Mouse (Mus musculus): ENCODE data around the gene Olfr638. TPM values are rescaled to one million over a fixed set of nuclear protein-coding genes. Genes with fewer than 3 reads are reported as not detected.
"Not testable (repeated sequence)": the region's sequence is repeated elsewhere in the genome, so short reads cannot be mapped to it uniquely, and the experiment has no call there.

Gene Olfr638
- 0.18 TPM in 1 of 2 replicates, not detected in the other for polyA plus RNA-seq (2016; fragmentation: Nextera tagmentation; extraction: Ambion mirVana)

GRCm38 (mm10) chr7:103998446-103998845 is at the start of gene Olfr638:
TSS of gene Olfr638 (plus strand) at chr7:103998746.
- no peak within 1 kb of the TSS for H3K4me3 ChIP-seq
- no peak within 1 kb of the TSS for H3K4me2 ChIP-seq
- no peaks in the 10 kb centered on the region for H3K9me3 ChIP-seq (replicated peaks)
- no peaks in the 10 kb centered on the region for H3K27me3 ChIP-seq (replicated peaks)
- H3K27ac ChIP-seq (ENCODE audit: poor library complexity, severe bottlenecking): no peak within 1 kb of the TSS
- H3K36me3 ChIP-seq: no peaks in the 10 kb centered on the region
- ATAC-seq (ENCODE audit: insufficient number of reproducible peaks, low FRiP score): no peak
- no peak within 1 kb of the TSS for H3K9ac ChIP-seq
- H3K4me1 ChIP-seq (replicated peaks): no peaks in the 10 kb centered on the region

DNA sequence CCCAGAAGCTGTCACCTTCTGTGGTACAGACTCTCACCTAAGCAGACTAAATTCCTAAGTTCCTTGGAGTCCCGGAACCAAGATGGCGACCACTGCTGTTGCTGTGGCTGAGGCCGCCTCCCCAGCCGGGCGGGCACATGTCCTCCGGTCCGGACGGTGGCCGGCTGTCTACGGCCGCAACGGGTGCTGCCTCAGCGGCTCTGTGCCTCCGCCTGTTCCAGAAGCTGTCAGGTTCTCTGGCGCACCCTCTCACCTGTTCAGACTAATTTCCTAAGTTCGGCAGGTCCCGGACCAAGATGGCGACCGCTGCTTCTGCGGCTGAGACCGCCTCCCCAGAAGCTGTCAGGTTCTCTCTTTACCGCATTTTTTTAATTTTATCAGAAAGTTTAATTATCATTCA is 31.7 kb upstream of the Olfr638 start:
- not testable (repeated sequence) for H3K4me2 ChIP-seq; H3K4me3 ChIP-seq; H3K27ac ChIP-seq (ENCODE audit: poor library complexity, severe bottlenecking); H3K9ac ChIP-seq; H3K36me3 ChIP-seq; H3K9me3 ChIP-seq (replicated peaks); H3K27me3 ChIP-seq (replicated peaks); H3K4me1 ChIP-seq (replicated peaks); ATAC-seq (ENCODE audit: insufficient number of reproducible peaks, low FRiP score)
- WGBS: 88% methylated on average over 22 of the region's 22 CpGs

DNA sequence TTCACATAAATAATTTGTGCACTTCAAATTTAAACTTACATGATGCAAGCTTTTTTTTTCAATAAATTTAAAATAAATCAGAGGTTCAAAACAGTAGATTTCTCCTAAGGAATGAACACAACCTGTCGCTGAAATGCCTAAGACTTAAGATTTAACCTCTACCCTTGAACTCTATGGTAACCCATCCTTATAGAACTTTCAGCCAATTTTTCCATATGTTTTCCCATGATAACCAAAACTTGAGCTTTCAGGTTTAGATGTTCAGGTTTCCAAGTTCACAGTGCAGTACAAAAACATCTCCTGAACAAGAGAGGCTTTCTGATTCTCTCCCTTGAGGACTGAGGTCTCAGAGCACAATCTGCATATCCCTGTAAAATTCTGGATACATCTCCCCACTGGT is 27.7 kb upstream of the Olfr638 start, which contains the start of gene Olfr635:
Gene Olfr635, plus strand, starts transcription at position 301 of the 400 bp plus-strand sequence.
- H3K4me2 ChIP-seq: no peak within 1 kb of the TSS
- WGBS: 76% methylated on average over 1 of the region's 1 CpGs
- no peaks in the 10 kb centered on the region for H3K9me3 ChIP-seq (replicated peaks)
- no peak within 1 kb of the TSS for H3K27ac ChIP-seq (ENCODE audit: poor library complexity, severe bottlenecking)
- no peaks in the 10 kb centered on the region for H3K4me1 ChIP-seq (replicated peaks)
- ATAC-seq (ENCODE audit: insufficient number of reproducible peaks, low FRiP score): no peak
- H3K4me3 ChIP-seq: no peak within 1 kb of the TSS
- H3K27me3 ChIP-seq (replicated peaks): no peaks in the 10 kb centered on the region
- H3K9ac ChIP-seq: no peak within 1 kb of the TSS
- no peaks in the 10 kb centered on the region for H3K36me3 ChIP-seq

DNA sequence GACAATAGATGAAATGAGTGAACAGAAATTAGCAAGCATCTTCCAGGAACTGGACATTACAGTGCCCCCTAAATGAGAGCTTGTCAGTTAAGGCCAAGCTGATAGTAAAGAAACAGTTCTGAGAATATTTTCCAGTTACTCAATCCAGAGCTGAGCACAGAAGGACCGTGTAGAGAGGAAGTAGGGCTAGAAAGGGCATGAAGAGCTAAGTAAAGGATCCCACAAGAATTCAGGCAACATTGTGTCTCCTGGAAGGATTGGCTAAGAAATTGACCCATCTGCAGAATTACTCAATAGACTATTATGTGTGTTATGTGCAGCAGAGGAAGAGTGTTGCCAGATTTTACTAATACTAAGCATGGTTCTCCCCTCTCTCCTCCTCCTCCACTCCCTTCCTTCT is 26.8 kb upstream of the Olfr638 start:
- Histone ChIP-seq H3K9ac (no peak overlapping the region), H3K27me3 (replicated peaks) (no peaks in the 10 kb centered on the region), H3K36me3 (no peaks in the 10 kb centered on the region), H3K27ac (ENCODE audit: poor library complexity, severe bottlenecking) (no peak overlapping the region), H3K9me3 (replicated peaks) (0 out of 2 replicates have a peak, but pooled peaks cover 3% of the 10 kb centered on the region), H3K4me2 (no peak overlapping the region), H3K4me1 (replicated peaks) (no peaks in the 10 kb centered on the region), H3K4me3 (no peak overlapping the region)
- no peak for ATAC-seq (ENCODE audit: insufficient number of reproducible peaks, low FRiP score)
- 45% methylated on average over 1 of the region's 1 CpGs for WGBS

DNA sequence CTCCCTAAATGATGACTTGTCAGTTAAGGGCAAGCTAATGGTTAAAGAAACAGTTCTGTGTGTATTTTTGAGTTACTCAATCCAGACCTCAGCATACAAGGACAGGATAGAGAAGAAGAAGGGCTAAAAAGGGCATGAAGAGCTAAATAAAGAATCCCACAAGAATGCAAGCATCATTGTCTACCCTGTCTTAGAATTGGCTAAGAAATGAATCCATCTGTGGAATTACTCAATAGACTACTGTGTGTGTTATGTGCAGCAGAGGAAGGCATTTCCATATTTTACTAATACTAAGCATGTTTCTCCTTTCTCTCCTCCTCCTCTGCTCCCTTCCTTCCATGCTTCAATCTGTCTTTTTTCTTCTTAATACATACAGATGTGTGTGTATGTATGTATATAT is 578 bp downstream of the Olfr638 start:
- H3K4me2 ChIP-seq: no peak overlapping the region
- ATAC-seq (ENCODE audit: insufficient number of reproducible peaks, low FRiP score): no peak
- no peaks in the 10 kb centered on the region for H3K27me3 ChIP-seq (replicated peaks)

GRCm38 (mm10) chr7:104017203-104017602 is 18.7 kb downstream of the Olfr638 start, which contains the start of gene Olfr639:
TSS of gene Olfr639 (minus strand) at chr7:104017303.
- no peak within 1 kb of the TSS for H3K4me2 ChIP-seq
- ATAC-seq (ENCODE audit: insufficient number of reproducible peaks, low FRiP score): no peak
- no peaks in the 10 kb centered on the region for H3K36me3 ChIP-seq
- H3K9ac ChIP-seq: no peak within 1 kb of the TSS
- no peak within 1 kb of the TSS for H3K27ac ChIP-seq (ENCODE audit: poor library complexity, severe bottlenecking)
- 0 out of 2 replicates have a peak, but pooled peaks cover 5% of the 10 kb centered on the region for H3K9me3 ChIP-seq (replicated peaks)
- H3K27me3 ChIP-seq (replicated peaks): no peaks in the 10 kb centered on the region
- no peak within 1 kb of the TSS for H3K4me3 ChIP-seq
- no peaks in the 10 kb centered on the region for H3K4me1 ChIP-seq (replicated peaks)

More for the DNA sequence above, 578 bp downstream of the Olfr638 start:
- no peaks in the 10 kb centered on the region for H3K36me3 ChIP-seq
- no peaks in the 10 kb centered on the region for H3K4me1 ChIP-seq (replicated peaks)
- H3K4me3 ChIP-seq: no peak overlapping the region
- H3K9ac ChIP-seq: no peak overlapping the region
- H3K27ac ChIP-seq (ENCODE audit: poor library complexity, severe bottlenecking): no peak overlapping the region
- H3K9me3 ChIP-seq (replicated peaks): no peaks in the 10 kb centered on the region

DNA sequence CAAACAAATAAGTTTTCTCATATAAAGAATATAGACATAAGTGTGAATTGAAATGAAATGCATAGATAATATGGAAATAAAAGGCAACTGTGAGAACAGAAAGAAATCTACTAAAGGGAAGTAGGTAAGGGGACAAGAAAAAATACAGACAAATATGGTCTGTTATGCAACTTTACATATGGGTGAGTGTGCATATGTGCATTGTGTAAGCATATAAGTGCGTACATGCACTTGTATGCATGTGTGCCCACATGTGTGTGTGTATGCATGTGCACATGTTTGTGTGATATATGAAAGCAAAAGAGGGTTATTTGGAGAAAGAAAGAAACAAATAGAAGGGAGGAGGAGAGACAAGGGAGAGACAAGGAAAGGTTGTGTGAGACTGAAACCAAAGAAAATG is 20.4 kb downstream of the Olfr638 start:
- no peaks in the 10 kb centered on the region for H3K27me3 ChIP-seq (replicated peaks)
- no peak for ATAC-seq (ENCODE audit: insufficient number of reproducible peaks, low FRiP score)
- H3K9me3 ChIP-seq (replicated peaks): 0 out of 2 replicates have a peak, but pooled peaks cover 5% of the 10 kb centered on the region
- WGBS: 73% methylated on average over 1 of the region's 1 CpGs
- H3K36me3 ChIP-seq: no peaks in the 10 kb centered on the region
- H3K27ac ChIP-seq (ENCODE audit: poor library complexity, severe bottlenecking): no peak overlapping the region
- no peak overlapping the region for H3K4me3 ChIP-seq
- H3K9ac ChIP-seq: no peak overlapping the region
- H3K4me2 ChIP-seq: no peak overlapping the region
- H3K4me1 ChIP-seq (replicated peaks): no peaks in the 10 kb centered on the region

DNA sequence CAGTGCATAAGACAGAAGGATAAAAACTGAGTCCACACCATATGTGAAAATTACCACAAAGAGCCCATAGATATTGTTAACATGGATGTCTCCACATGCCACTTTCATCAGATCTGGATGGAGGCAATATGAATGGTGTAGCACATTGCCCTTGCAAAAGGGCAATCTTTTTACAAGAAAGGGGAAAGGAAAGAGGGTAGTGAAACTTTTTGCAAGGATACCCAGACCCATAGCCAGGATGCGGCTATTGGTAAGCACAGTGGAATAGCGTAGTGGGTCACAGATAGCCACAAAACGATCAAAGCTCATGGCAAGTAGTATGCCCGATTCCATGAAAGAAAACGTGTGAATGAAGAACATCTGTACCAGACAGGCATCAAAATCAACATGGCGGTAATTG is 23.1 kb downstream of the Olfr638 start:
- WGBS: 88% methylated on average over 6 of the region's 6 CpGs
- no peak for ATAC-seq (ENCODE audit: insufficient number of reproducible peaks, low FRiP score)
- H3K27ac ChIP-seq (ENCODE audit: poor library complexity, severe bottlenecking): no peak overlapping the region
- no peaks in the 10 kb centered on the region for H3K27me3 ChIP-seq (replicated peaks)
- H3K4me3 ChIP-seq: no peak overlapping the region
- H3K9me3 ChIP-seq (replicated peaks): 0 out of 2 replicates have a peak, but pooled peaks cover 5% of the 10 kb centered on the region
- H3K9ac ChIP-seq: no peak overlapping the region
- H3K4me1 ChIP-seq (replicated peaks): no peaks in the 10 kb centered on the region
- H3K36me3 ChIP-seq: no peaks in the 10 kb centered on the region
- no peak overlapping the region for H3K4me2 ChIP-seq

GRCm38 (mm10) chr7:104025473-104025872 is 26.9 kb downstream of the Olfr638 start, which contains the start of gene Olfr640:
TSS of gene Olfr640 (minus strand) at chr7:104025573.
- Histone ChIP-seq H3K9ac (no peak within 1 kb of the TSS), H3K27ac (ENCODE audit: poor library complexity, severe bottlenecking) (no peak within 1 kb of the TSS), H3K9me3 (replicated peaks) (0 out of 2 replicates have a peak, but pooled peaks cover 5% of the 10 kb centered on the region), H3K4me1 (replicated peaks) (no peaks in the 10 kb centered on the region), H3K4me2 (no peak within 1 kb of the TSS), H3K36me3 (no peaks in the 10 kb centered on the region), H3K4me3 (no peak within 1 kb of the TSS), H3K27me3 (replicated peaks) (no peaks in the 10 kb centered on the region)
- WGBS: 68% methylated on average over 6 of the region's 6 CpGs
- ATAC-seq (ENCODE audit: insufficient number of reproducible peaks, low FRiP score): no peak

- H3K36me3 ChIP-seq: no peaks in the 10 kb centered on the region
- no peak overlapping the region for H3K9ac ChIP-seq
- WGBS: 70% methylated on average over 3 of the region's 3 CpGs
- no peak overlapping the region for H3K27ac ChIP-seq (ENCODE audit: poor library complexity, severe bottlenecking)
- 0 out of 2 replicates have a peak, but pooled peaks cover under 1% of the 10 kb centered on the region for H3K9me3 ChIP-seq (replicated peaks)
- H3K4me2 ChIP-seq: no peak overlapping the region
- no peaks in the 10 kb centered on the region for H3K27me3 ChIP-seq (replicated peaks)
- no peak overlapping the region for H3K4me3 ChIP-seq
- no peak for ATAC-seq (ENCODE audit: insufficient number of reproducible peaks, low FRiP score)
- no peaks in the 10 kb centered on the region for H3K4me1 ChIP-seq (replicated peaks)
Measured at GRCm38 (mm10) chr7:104026978-104027377, 28.4 kb downstream of the Olfr638 start.

DNA sequence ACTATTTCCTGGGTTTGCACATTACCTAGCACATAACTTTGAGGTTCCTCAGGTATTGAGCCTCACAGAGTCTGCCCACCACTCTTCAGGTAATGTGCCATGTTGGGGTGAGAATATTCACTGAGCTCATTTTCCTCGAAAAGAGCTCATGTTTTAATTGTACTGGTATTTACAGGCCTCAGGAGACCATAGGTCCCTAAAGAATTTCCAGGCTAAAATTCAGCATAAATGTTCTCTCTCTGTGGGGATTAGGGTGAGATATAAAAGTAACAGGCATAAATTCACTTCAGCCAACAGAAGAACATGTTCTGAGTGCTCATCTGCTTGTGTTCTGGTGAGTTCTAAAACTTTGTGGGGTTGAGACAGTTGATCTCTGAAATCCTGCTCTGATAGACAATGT is 36.6 kb downstream of the Olfr638 start, which contains the start of gene Olfr641:
Gene Olfr641, plus strand, starts transcription at position 301 of the 400 bp plus-strand sequence.
- no peaks in the 10 kb centered on the region for H3K27me3 ChIP-seq (replicated peaks)

GRCm38 (mm10) chr7:104050745-104051144 is 52.2 kb downstream of the Olfr638 start:
- 79% methylated on average over 4 of the region's 4 CpGs for WGBS
- 0 out of 2 replicates have a peak, but pooled peaks cover under 1% of the 10 kb centered on the region for H3K9me3 ChIP-seq (replicated peaks)
- no peak overlapping the region for H3K27ac ChIP-seq (ENCODE audit: poor library complexity, severe bottlenecking)
- no peaks in the 10 kb centered on the region for H3K27me3 ChIP-seq (replicated peaks)
- H3K9ac ChIP-seq: no peak overlapping the region
- no peaks in the 10 kb centered on the region for H3K36me3 ChIP-seq
- ATAC-seq (ENCODE audit: insufficient number of reproducible peaks, low FRiP score): no peak
- no peak overlapping the region for H3K4me3 ChIP-seq
- H3K4me2 ChIP-seq: no peak overlapping the region
- no peaks in the 10 kb centered on the region for H3K4me1 ChIP-seq (replicated peaks)

More for the DNA sequence above, 36.6 kb downstream of the Olfr638 start, which contains the start of gene Olfr641:
- no peaks in the 10 kb centered on the region for H3K4me1 ChIP-seq (replicated peaks)
- H3K27ac ChIP-seq (ENCODE audit: poor library complexity, severe bottlenecking): no peak within 1 kb of the TSS
- H3K36me3 ChIP-seq: no peaks in the 10 kb centered on the region
- no peak within 1 kb of the TSS for H3K4me2 ChIP-seq
- ATAC-seq (ENCODE audit: insufficient number of reproducible peaks, low FRiP score): no peak
- no peak within 1 kb of the TSS for H3K4me3 ChIP-seq
- H3K9ac ChIP-seq: no peak within 1 kb of the TSS
- no peaks in the 10 kb centered on the region; the same call in 1 of the 2 replicates for H3K9me3 ChIP-seq (replicated peaks)
- WGBS: 64% methylated on average over 1 of the region's 1 CpGs
